Mouse (Mus musculus) kidney, postnatal 10 days (tissue): ENCODE measurements around the gene Zc2hc1b.

Experiments used
- DNase-seq: peaks from one replicate; pipeline ENCODE4 v3.0.0; 2021; ENCODE audit warnings: mixed read lengths

Zc2hc1b gene

DNA sequence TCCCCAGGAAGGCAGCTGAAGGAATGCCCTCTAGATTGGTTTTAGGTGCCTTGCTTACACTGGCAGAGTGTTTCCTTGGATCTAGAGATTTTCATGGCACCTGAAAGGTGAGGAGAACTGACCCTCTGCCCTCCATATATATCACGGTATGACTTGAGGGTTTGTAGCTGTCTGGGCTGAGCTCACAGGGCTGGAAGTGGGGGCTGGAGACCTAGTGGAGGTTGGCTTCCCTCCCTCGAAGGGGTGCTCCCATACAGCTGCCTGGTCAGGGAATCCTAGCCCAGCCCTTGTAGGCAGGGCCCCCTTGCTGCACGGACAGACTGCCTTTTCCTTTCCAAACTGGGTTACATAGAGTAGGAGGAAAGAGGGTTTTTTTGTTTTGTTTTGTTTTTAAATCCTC is 65.0 kb downstream of the Zc2hc1b start:
- DNase-seq: no peak

GRCm38 (mm10) chr10:13109781-13110180 is 68.0 kb downstream of the Zc2hc1b start:
- no peak for DNase-seq

- no peak for DNase-seq
Observed at GRCm38 (mm10) chr10:13108847-13109246, 69.0 kb downstream of the Zc2hc1b start.

DNA sequence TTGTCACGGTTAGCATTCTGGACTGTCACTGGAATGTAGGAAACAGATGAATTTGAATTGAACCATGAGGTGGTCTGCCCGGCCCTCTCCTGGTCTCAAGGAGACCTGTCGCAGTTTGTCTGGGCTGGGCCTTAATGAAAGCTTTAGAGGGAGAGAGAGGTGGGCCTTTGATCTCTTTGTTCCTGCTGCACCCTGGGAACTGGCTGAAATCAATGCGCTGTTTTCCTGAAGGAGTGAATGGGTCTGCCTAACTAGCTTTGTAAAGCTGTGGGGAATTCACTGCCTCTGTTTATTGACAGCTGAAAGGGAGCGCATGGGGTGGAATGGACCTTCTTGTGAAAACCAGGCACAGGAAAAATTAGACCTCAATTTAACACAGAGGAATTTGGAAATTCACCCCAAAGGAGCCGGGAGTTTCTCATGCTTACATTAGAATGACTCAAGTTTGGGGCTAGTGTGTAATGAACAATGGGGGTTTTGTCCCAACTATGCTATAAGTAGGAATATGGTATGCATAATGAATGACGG is 69.7 kb downstream of the Zc2hc1b start:
- no peak for DNase-seq

- DNase-seq: no peak
Observed at GRCm38 (mm10) chr10:13106909-13107624, 70.8 kb downstream of the Zc2hc1b start.

- DNase-seq: no peak
Observed at GRCm38 (mm10) chr10:13103838-13104237, 74.0 kb downstream of the Zc2hc1b start.

DNA sequence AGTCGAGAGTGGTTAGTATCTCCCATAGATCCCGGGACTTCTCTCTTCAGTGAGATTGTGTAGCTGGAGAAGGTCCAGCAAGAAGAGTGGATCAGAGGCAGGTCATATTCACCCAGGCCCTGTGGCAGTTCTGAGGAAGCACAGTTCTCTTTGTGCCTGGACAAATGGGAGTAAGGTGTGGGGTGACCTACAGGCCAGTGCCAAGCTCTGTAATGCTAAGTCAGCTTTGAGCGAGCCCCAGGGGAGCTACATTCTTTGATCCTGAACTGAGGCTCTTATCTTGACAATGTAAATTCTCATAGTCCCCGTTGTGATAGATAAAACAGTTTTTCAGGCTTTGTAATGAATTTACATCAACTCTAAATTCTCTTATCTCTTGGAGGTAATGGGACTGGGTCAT is 75.5 kb downstream of the Zc2hc1b start:
- no peak for DNase-seq

- DNase-seq: no peak
Observed at GRCm38 (mm10) chr10:13100061-13100648, 77.7 kb downstream of the Zc2hc1b start.
